Mouse (Mus musculus): ENCODE measurements around the gene Cpt1b. TPM values are rescaled to one million over a fixed set of nuclear protein-coding genes. Genes with fewer than 3 reads are reported as not detected.

Cpt1b gene
- polyA plus RNA-seq, 1 experiment from 2014 or later = not detected

- ATAC-seq (ENCODE audit: insufficient read depth, low FRiP score, low TSS enrichment) (no peak), DNase-seq (ENCODE audit: low spot score) (no peak)
- 93% methylated on average over 17 of the region's 17 CpGs for WGBS
- Histone ChIP-seq H3K4me1 (ENCODE audit: control insufficient read depth, insufficient read depth, low read length) (peaks cover 12% of the 10 kb centered on the region; the same call in 1 of the 2 replicates), H3K4me2 (ENCODE audit: low read depth) (no peak overlapping the region), H3K27ac (ENCODE audit: low read depth, low read length) (no peak overlapping the region), H3K9ac (ENCODE audit: low read length) (no peak overlapping the region), H3K27me3 (ENCODE audit: control insufficient read depth, insufficient read depth, low read length) (peaks cover 36% of the 10 kb centered on the region), H3K36me3 (ENCODE audit: control insufficient read depth, insufficient read depth, low read length) (peaks cover 16% of the 10 kb centered on the region), H3K4me3 (ENCODE audit: low read depth, low read length) (no peak overlapping the region), H3K9me3 (ENCODE audit: control insufficient read depth, low read length) (no peaks in the 10 kb centered on the region)
Observed at GRCm38 (mm10) chr15:89374801-89375534, 50.7 kb downstream of the Cpt1b start.

- Histone ChIP-seq H3K27me3 (ENCODE audit: control insufficient read depth, insufficient read depth, low read length) (peaks cover 32% of the 10 kb centered on the region), H3K4me1 (ENCODE audit: control insufficient read depth, insufficient read depth, low read length) (peaks cover 12% of the 10 kb centered on the region; the same call in 1 of the 2 replicates), H3K36me3 (ENCODE audit: control insufficient read depth, insufficient read depth, low read length) (peaks cover 22% of the 10 kb centered on the region), H3K4me2 (ENCODE audit: low read depth) (peak overlapping the region; percentile 71), H3K27ac (ENCODE audit: low read depth, low read length) (peak overlapping the region; percentile 89), H3K9ac (ENCODE audit: low read length) (peak overlapping the region; percentile 84), H3K4me3 (ENCODE audit: low read depth, low read length) (peak overlapping the region; percentile 63), H3K9me3 (ENCODE audit: control insufficient read depth, low read length) (no peaks in the 10 kb centered on the region)
- WGBS = 52% methylated on average over 9 of the region's 9 CpGs
- ATAC-seq (ENCODE audit: insufficient read depth, low FRiP score, low TSS enrichment) = no peak
- DNase-seq (ENCODE audit: low spot score) = no peak
Observed at GRCm38 (mm10) chr15:89374340-89374739, 51.3 kb downstream of the Cpt1b start.

- H3K4me3 ChIP-seq (ENCODE audit: low read depth, low read length) = peak within 1 kb of the TSS; percentile 63
- peak within 1 kb of the TSS; percentile 84 for H3K9ac ChIP-seq (ENCODE audit: low read length)
- H3K27me3 ChIP-seq (ENCODE audit: control insufficient read depth, insufficient read depth, low read length) = peaks cover 27% of the 10 kb centered on the region
- peaks cover 26% of the 10 kb centered on the region for H3K36me3 ChIP-seq (ENCODE audit: control insufficient read depth, insufficient read depth, low read length)
- peak within 1 kb of the TSS; percentile 89 for H3K27ac ChIP-seq (ENCODE audit: low read depth, low read length)
- no peaks in the 10 kb centered on the region for H3K9me3 ChIP-seq (ENCODE audit: control insufficient read depth, low read length)
- H3K4me2 ChIP-seq (ENCODE audit: low read depth) = peak within 1 kb of the TSS; percentile 71
- H3K4me1 ChIP-seq (ENCODE audit: control insufficient read depth, insufficient read depth, low read length) = peaks cover 10% of the 10 kb centered on the region; the same call in 1 of the 2 replicates
- peak; percentile 95 for DNase-seq (ENCODE audit: low spot score)
- peak; percentile 82 for ATAC-seq (ENCODE audit: insufficient read depth, low FRiP score, low TSS enrichment)
- under 1% methylated on average over 42 of the region's 42 CpGs for WGBS
Observed at GRCm38 (mm10) chr15:89373762-89374248, 51.9 kb downstream of the Cpt1b start, which contains the start of gene Sco2. Sco2 (minus strand) TSS chr15:89373846.

- ATAC-seq (ENCODE audit: insufficient read depth, low FRiP score, low TSS enrichment) (peak; percentile 81), DNase-seq (ENCODE audit: low spot score) (peak; percentile 85)
- Histone ChIP-seq H3K36me3 (ENCODE audit: control insufficient read depth, insufficient read depth, low read length) (peaks cover 30% of the 10 kb centered on the region), H3K9ac (ENCODE audit: low read length) (peak overlapping the region; percentile 84), H3K4me3 (ENCODE audit: low read depth, low read length) (peak overlapping the region; percentile 63), H3K27ac (ENCODE audit: low read depth, low read length) (peak overlapping the region; percentile 89), H3K9me3 (ENCODE audit: control insufficient read depth, low read length) (no peaks in the 10 kb centered on the region), H3K4me2 (ENCODE audit: low read depth) (peak overlapping the region; percentile 71), H3K27me3 (ENCODE audit: control insufficient read depth, insufficient read depth, low read length) (peaks cover 21% of the 10 kb centered on the region), H3K4me1 (ENCODE audit: control insufficient read depth, insufficient read depth, low read length) (0 out of 2 replicates have a peak, but pooled peaks cover 6% of the 10 kb centered on the region)
- 1% methylated on average over 35 of the region's 35 CpGs for WGBS
Observed at GRCm38 (mm10) chr15:89373027-89373761, 52.5 kb downstream of the Cpt1b start.

- WGBS = 86% methylated on average over 7 of the region's 7 CpGs
- Histone ChIP-seq H3K9me3 (ENCODE audit: control insufficient read depth, low read length) (no peaks in the 10 kb centered on the region), H3K9ac (ENCODE audit: low read length) (no peak overlapping the region), H3K36me3 (ENCODE audit: control insufficient read depth, insufficient read depth, low read length) (peaks cover 34% of the 10 kb centered on the region), H3K4me3 (ENCODE audit: low read depth, low read length) (peak overlapping the region; percentile 63; the same call in 1 of the 2 replicates), H3K27ac (ENCODE audit: low read depth, low read length) (no peak overlapping the region), H3K4me1 (ENCODE audit: control insufficient read depth, insufficient read depth, low read length) (0 out of 2 replicates have a peak, but pooled peaks cover 6% of the 10 kb centered on the region), H3K4me2 (ENCODE audit: low read depth) (peak overlapping the region; percentile 71; the same call in 1 of the 2 replicates), H3K27me3 (ENCODE audit: control insufficient read depth, insufficient read depth, low read length) (peaks cover 14% of the 10 kb centered on the region)
- DNase-seq (ENCODE audit: low spot score) (no peak), ATAC-seq (ENCODE audit: insufficient read depth, low FRiP score, low TSS enrichment) (no peak)
Observed at GRCm38 (mm10) chr15:89372536-89372935, 53.1 kb downstream of the Cpt1b start.

GRCm38 (mm10) chr15:89372068-89372467 is 53.6 kb downstream of the Cpt1b start:
- H3K9me3 ChIP-seq (ENCODE audit: control insufficient read depth, low read length) = no peaks in the 10 kb centered on the region
- H3K36me3 ChIP-seq (ENCODE audit: control insufficient read depth, insufficient read depth, low read length) = peaks cover 34% of the 10 kb centered on the region
- no peak for ATAC-seq (ENCODE audit: insufficient read depth, low FRiP score, low TSS enrichment)

More at GRCm38 (mm10) chr15:89372068-89372467, 53.6 kb downstream of the Cpt1b start:
- Histone ChIP-seq H3K4me2 (ENCODE audit: low read depth) (no peak overlapping the region; the same call in 1 of the 2 replicates), H3K4me3 (ENCODE audit: low read depth, low read length) (no peak overlapping the region), H3K4me1 (ENCODE audit: control insufficient read depth, insufficient read depth, low read length) (0 out of 2 replicates have a peak, but pooled peaks cover 6% of the 10 kb centered on the region), H3K27me3 (ENCODE audit: control insufficient read depth, insufficient read depth, low read length) (peaks cover 10% of the 10 kb centered on the region), H3K27ac (ENCODE audit: low read depth, low read length) (no peak overlapping the region), H3K9ac (ENCODE audit: low read length) (no peak overlapping the region)
- DNase-seq (ENCODE audit: low spot score) = no peak
- WGBS = 92% methylated on average over 13 of the region's 13 CpGs

Other genes with a start within 250 kb of the Cpt1b start
- 112 and 117 TPM in 2 replicates for gene Plxnb2, start 245.1 kb downstream of the Cpt1b start, polyA plus RNA-seq (2014; fragmentation: Nextera tagmentation; extraction: Ambion mirVana)
- 30.5 and 33.6 TPM in 2 replicates for gene Dennd6b, start 229.4 kb downstream of the Cpt1b start, polyA plus RNA-seq (2014; fragmentation: Nextera tagmentation; extraction: Ambion mirVana)
- 45.2 and 47.1 TPM in 2 replicates for gene Ppp6r2, start 214.3 kb downstream of the Cpt1b start, polyA plus RNA-seq (2014; fragmentation: Nextera tagmentation; extraction: Ambion mirVana)
- gene Sbf1, start 110.6 kb downstream of the Cpt1b start, polyA plus RNA-seq (2014; fragmentation: Nextera tagmentation; extraction: Ambion mirVana) = 75.7 and 90.7 TPM in 2 replicates
- 0.17 TPM in 1 of 2 replicates, not detected in the other for gene Adm2, start 103.1 kb downstream of the Cpt1b start, polyA plus RNA-seq (2014; fragmentation: Nextera tagmentation; extraction: Ambion mirVana)
- not detected in 2 replicates for gene Miox, start 91.5 kb downstream of the Cpt1b start, polyA plus RNA-seq (2014; fragmentation: Nextera tagmentation; extraction: Ambion mirVana)
- 31.8 and 35.8 TPM in 2 replicates for gene Lmf2, start 70.2 kb downstream of the Cpt1b start, polyA plus RNA-seq (2014; fragmentation: Nextera tagmentation; extraction: Ambion mirVana)
- 154 and 158 TPM in 2 replicates for gene Ncaph2, start 70.1 kb downstream of the Cpt1b start, polyA plus RNA-seq (2014; fragmentation: Nextera tagmentation; extraction: Ambion mirVana)
- gene Sco2, start 52.0 kb downstream of the Cpt1b start, polyA plus RNA-seq (2014; fragmentation: Nextera tagmentation; extraction: Ambion mirVana) = 6.0 and 8.8 TPM in 2 replicates
- 1.6 and 2.0 TPM in 2 replicates for gene Tymp, start 48.8 kb downstream of the Cpt1b start, polyA plus RNA-seq (2014; fragmentation: Nextera tagmentation; extraction: Ambion mirVana)
- gene Odf3b, start 46.6 kb downstream of the Cpt1b start, polyA plus RNA-seq (2014; fragmentation: Nextera tagmentation; extraction: Ambion mirVana) = 0.39 and 1.0 TPM in 2 replicates
- not detected in 2 replicates for gene Klhdc7b, start 40.9 kb downstream of the Cpt1b start, polyA plus RNA-seq (2014; fragmentation: Nextera tagmentation; extraction: Ambion mirVana)
- gene Syce3, start 15.4 kb downstream of the Cpt1b start, polyA plus RNA-seq (2014; fragmentation: Nextera tagmentation; extraction: Ambion mirVana) = not detected in 2 replicates
- gene C730034F03Rik, start 3.7 kb upstream of the Cpt1b start, polyA plus RNA-seq (2014; fragmentation: Nextera tagmentation; extraction: Ambion mirVana) = 2.0 and 2.3 TPM in 2 replicates
- 0.26 and 0.64 TPM in 2 replicates for gene Gm44502, start 3.8 kb upstream of the Cpt1b start, polyA plus RNA-seq (2014; fragmentation: Nextera tagmentation; extraction: Ambion mirVana)
- gene Chkb, start 4.0 kb upstream of the Cpt1b start, polyA plus RNA-seq (2014; fragmentation: Nextera tagmentation; extraction: Ambion mirVana) = 58.1 and 63.8 TPM in 2 replicates
- gene Mapk8ip2, start 28.1 kb upstream of the Cpt1b start, polyA plus RNA-seq (2014; fragmentation: Nextera tagmentation; extraction: Ambion mirVana) = 27.6 and 33.2 TPM in 2 replicates
- gene Arsa, start 51.6 kb upstream of the Cpt1b start, polyA plus RNA-seq (2014; fragmentation: Nextera tagmentation; extraction: Ambion mirVana) = 10.3 and 10.8 TPM in 2 replicates
- 2.7 and 3.0 TPM in 2 replicates for gene Shank3, start 73.8 kb upstream of the Cpt1b start, polyA plus RNA-seq (2014; fragmentation: Nextera tagmentation; extraction: Ambion mirVana)
- gene Acr, start 142.5 kb upstream of the Cpt1b start, polyA plus RNA-seq (2014; fragmentation: Nextera tagmentation; extraction: Ambion mirVana) = 0.40 TPM in 1 of 2 replicates, not detected in the other
- gene Rabl2, start 166.1 kb upstream of the Cpt1b start, polyA plus RNA-seq (2014; fragmentation: Nextera tagmentation; extraction: Ambion mirVana) = 96.7 and 104 TPM in 2 replicates